Mouse (Mus musculus): ENCODE results near the gene Olfr12. TPM values are rescaled to one million over a fixed set of nuclear protein-coding genes. Genes with fewer than 3 reads are reported as not detected.

Gene Olfr12
- polyA plus RNA-seq (2015; fragmentation: Nextera tagmentation; extraction: Ambion mirVana) = not detected in 2 replicates

GRCm38 (mm10) chr1:92617488-92617887 lies at the start of gene Olfr12:
Olfr12 (plus strand) TSS chr1:92617788.

GRCm38 (mm10) chr1:92571022-92571421 lies 46.6 kb upstream of the Olfr12 start, which contains the start of gene Olfr1413:
Olfr1413 (plus strand) TSS chr1:92571322.

GRCm38 (mm10) chr1:92585479-92585878 lies 32.1 kb upstream of the Olfr12 start, which contains the start of gene Olfr1412:
Olfr1412 (plus strand) TSS chr1:92585779.

GRCm38 (mm10) chr1:92594111-92594510 lies 23.5 kb upstream of the Olfr12 start, which contains the start of gene Olfr1411:
Olfr1411 (plus strand) TSS chr1:92594411.

GRCm38 (mm10) chr1:92605482-92605881 lies 12.1 kb upstream of the Olfr12 start, which contains the start of gene Olfr1410:
Olfr1410 (plus strand) TSS chr1:92605782.

GRCm38 (mm10) chr1:92641514-92642272 lies 24.1 kb downstream of the Olfr12 start, which contains the start of gene Cops9:
Cops9 (minus strand) TSS chr1:92641985.

GRCm38 (mm10) chr1:92648673-92649072 lies 31.1 kb downstream of the Olfr12 start, which contains the start of gene Otos:
Otos (minus strand) TSS chr1:92648841.

Other genes with a start within 250 kb of the Olfr12 start
- 167 and 169 TPM in 2 replicates for gene Ndufa10, start 143.9 kb upstream of the Olfr12 start, polyA plus RNA-seq (2015; fragmentation: Nextera tagmentation; extraction: Ambion mirVana)
- gene Olfr1416, start 132.7 kb upstream of the Olfr12 start, polyA plus RNA-seq (2015; fragmentation: Nextera tagmentation; extraction: Ambion mirVana) = not detected in 2 replicates
- gene Olfr1415, start 121.7 kb upstream of the Olfr12 start, polyA plus RNA-seq (2015; fragmentation: Nextera tagmentation; extraction: Ambion mirVana) = not detected in 2 replicates
- 0.15 TPM in 1 of 2 replicates, not detected in the other for gene Olfr1414, start 99.1 kb upstream of the Olfr12 start, polyA plus RNA-seq (2015; fragmentation: Nextera tagmentation; extraction: Ambion mirVana)
- not detected in 2 replicates for gene Olfr1413, start 46.5 kb upstream of the Olfr12 start, polyA plus RNA-seq (2015; fragmentation: Nextera tagmentation; extraction: Ambion mirVana)
- gene Olfr1412, start 32.0 kb upstream of the Olfr12 start, polyA plus RNA-seq (2015; fragmentation: Nextera tagmentation; extraction: Ambion mirVana) = not detected in 2 replicates
- not detected in 2 replicates for gene Olfr1411, start 23.4 kb upstream of the Olfr12 start, polyA plus RNA-seq (2015; fragmentation: Nextera tagmentation; extraction: Ambion mirVana)
- gene Olfr1410, start 12.0 kb upstream of the Olfr12 start, polyA plus RNA-seq (2015; fragmentation: Nextera tagmentation; extraction: Ambion mirVana) = not detected in 2 replicates
- 286 and 318 TPM in 2 replicates for gene Cops9, start 24.2 kb downstream of the Olfr12 start, polyA plus RNA-seq (2015; fragmentation: Nextera tagmentation; extraction: Ambion mirVana)
- gene Otos, start 31.1 kb downstream of the Olfr12 start, polyA plus RNA-seq (2015; fragmentation: Nextera tagmentation; extraction: Ambion mirVana) = 0.55 and 0.67 TPM in 2 replicates
- 9.5 and 13.5 TPM in 2 replicates for gene Gpc1, start 213.9 kb downstream of the Olfr12 start, polyA plus RNA-seq (2015; fragmentation: Nextera tagmentation; extraction: Ambion mirVana)